Mouse (Mus musculus) heart, embryonic 13.5 days (tissue): ENCODE results near the gene Kiss1r. TPM values are rescaled to one million over a fixed set of nuclear protein-coding genes. Genes with fewer than 3 reads are reported as not detected.

Source experiments
- ATAC-seq: fragments of 200-750 bp; cut with Nextera tagmentation; 2 replicates; pipeline ENCODE4 v1.8.0; 2017; ENCODE audit warnings: moderate TSS enrichment; ENCODE audit not compliant: insufficient number of reproducible peaks, low FRiP score, low TSS enrichment; ENCODE audit errors: extremely low read depth
- H3K27ac ChIP-seq: fragments of 300-500 bp; sonication (generic); replicated peaks from 2 replicates; pipeline ENCODE4 v1.5.1; 2015; ENCODE audit warnings: moderate library complexity, mild to moderate bottlenecking, inconsistent platforms
- H3K27me3 ChIP-seq: fragments of 300-500 bp; sonication (generic); replicated peaks from 2 replicates; pipeline ENCODE4 v1.6.1; 2015; ENCODE audit warnings: mild to moderate bottlenecking, inconsistent platforms
- H3K36me3 ChIP-seq: fragments of 300-500 bp; sonication (generic); 2 replicates; pipeline ENCODE4 v1.6.1; 2015; ENCODE audit warnings: mild to moderate bottlenecking, inconsistent platforms
- H3K4me1 ChIP-seq: fragments of 300-500 bp; sonication (generic); 2 replicates; pipeline ENCODE4 v1.6.1; 2015; ENCODE audit warnings: inconsistent platforms
- H3K4me2 ChIP-seq: fragments of 300-500 bp; sonication (generic); 2 replicates; pipeline ENCODE4 v1.6.1; 2015; ENCODE audit warnings: inconsistent platforms, mild to moderate bottlenecking, moderate library complexity
- H3K4me3 ChIP-seq: fragments of 300-500 bp; sonication (generic); 2 replicates; pipeline ENCODE4 v1.5.1; 2015; ENCODE audit warnings: moderate library complexity, mild to moderate bottlenecking, inconsistent platforms
- H3K9ac ChIP-seq: fragments of 300-500 bp; sonication (generic); 2 replicates; pipeline ENCODE4 v1.6.1; 2015; ENCODE audit warnings: inconsistent platforms, mild to moderate bottlenecking, moderate library complexity
- H3K9me3 ChIP-seq: fragments of 300-500 bp; sonication (generic); 2 replicates; pipeline ENCODE4 v1.6.1; 2016; ENCODE audit warnings: inconsistent platforms
- WGBS: fragments of 180-500 bp; shearing (Covaris S2); methylation state at CpG from one replicate; pipeline ENCODE4 v1.1.7; 2015; ENCODE audit warnings: mixed read lengths; 5-methylcytosine and 5-hydroxymethylcytosine counted together
- polyA plus RNA-seq: library from polyadenylated mRNA; unstranded; fragments of >200 nt; fragmentation: Nextera tagmentation; extraction: Ambion mirVana; gene quantifications from 2 replicates; pipeline ENCODE4 v1.2.1, GENCODE M21; 2015

The Kiss1r gene
- polyA plus RNA-seq, 1 experiment from 2014 or later = 0.67 TPM

GRCm38 (mm10) chr10:79959847-79960601 lies 43.3 kb downstream of the Kiss1r start, which contains the start of gene Wdr18:
Gene Wdr18, plus strand, starts transcription at chr10:79960152.
- H3K27me3 ChIP-seq = no peaks in the 10 kb centered on the region
- H3K36me3 ChIP-seq = peaks cover 39% of the 10 kb centered on the region
- H3K9ac ChIP-seq = peak within 1 kb of the TSS; percentile 92
- peak within 1 kb of the TSS; percentile 77 for H3K27ac ChIP-seq
- H3K9me3 ChIP-seq = no peaks in the 10 kb centered on the region
- peak; percentile 87 for ATAC-seq
- H3K4me3 ChIP-seq = peak within 1 kb of the TSS; percentile 91
- under 1% methylated on average over 61 of the region's 61 CpGs for WGBS
- peak within 1 kb of the TSS; percentile 76 for H3K4me2 ChIP-seq
- peaks cover 17% of the 10 kb centered on the region for H3K4me1 ChIP-seq

GRCm38 (mm10) chr10:79960671-79961294 lies 44.0 kb downstream of the Kiss1r start:
- H3K9ac ChIP-seq = peak overlapping the region; percentile 92
- H3K27me3 ChIP-seq = no peaks in the 10 kb centered on the region
- no peaks in the 10 kb centered on the region for H3K9me3 ChIP-seq
- 13% methylated on average over 10 of the region's 10 CpGs for WGBS
- peaks cover 47% of the 10 kb centered on the region for H3K36me3 ChIP-seq
- peak overlapping the region; percentile 91 for H3K4me3 ChIP-seq
- H3K4me1 ChIP-seq = peaks cover 17% of the 10 kb centered on the region
- peak overlapping the region; percentile 77; the same call in 1 of the 2 replicates for H3K27ac ChIP-seq
- ATAC-seq = no peak
- H3K4me2 ChIP-seq = peak overlapping the region; percentile 76

DNA sequence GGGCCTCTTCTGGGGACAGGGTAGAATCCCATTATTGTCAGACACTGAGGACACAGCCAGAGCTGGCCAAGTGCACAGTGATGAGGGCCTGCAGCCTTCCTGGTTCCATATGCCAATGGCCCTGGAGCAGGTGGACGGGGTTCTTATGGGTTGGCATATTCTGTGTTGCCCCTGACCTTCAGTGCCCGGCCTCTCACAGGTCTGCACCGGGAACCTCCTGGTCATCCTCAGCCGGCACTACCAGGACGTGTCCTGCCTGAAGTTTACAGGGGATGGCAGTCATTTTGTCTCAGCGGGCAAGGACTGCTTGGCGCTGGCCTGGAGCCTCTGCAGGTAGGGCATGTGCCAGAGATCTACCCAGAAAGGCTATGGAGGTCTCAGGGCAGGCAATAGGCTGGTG lies 48.0 kb downstream of the Kiss1r start:
- Histone ChIP-seq H3K27ac (no peak overlapping the region), H3K27me3 (peaks cover 14% of the 10 kb centered on the region), H3K36me3 (peaks cover 72% of the 10 kb centered on the region), H3K4me1 (peaks cover 11% of the 10 kb centered on the region), H3K4me3 (no peak overlapping the region), H3K9me3 (no peaks in the 10 kb centered on the region), H3K4me2 (no peak overlapping the region), H3K9ac (no peak overlapping the region)
- WGBS = 92% methylated on average over 7 of the region's 7 CpGs
- no peak for ATAC-seq

DNA sequence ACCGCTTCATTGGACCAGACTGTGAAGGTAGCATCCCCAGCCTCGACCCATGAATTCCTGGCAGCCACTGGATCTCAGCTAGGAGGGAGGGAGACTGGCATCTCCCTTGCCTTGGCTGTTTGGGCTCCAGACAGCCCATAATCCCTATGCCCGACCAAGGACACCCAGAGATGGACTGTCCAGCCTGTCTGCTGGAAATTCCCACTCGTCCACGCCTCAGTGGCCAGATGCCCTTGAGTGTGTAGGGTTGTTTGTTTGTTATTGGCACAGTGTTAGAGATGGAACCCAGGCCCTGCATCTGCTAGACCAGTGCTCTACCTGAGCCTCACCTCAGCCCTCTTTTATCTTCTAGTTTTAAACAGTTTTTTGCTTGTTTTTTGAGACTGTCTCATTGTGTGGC lies 48.6 kb downstream of the Kiss1r start:
- Histone ChIP-seq H3K27me3 (peaks cover 20% of the 10 kb centered on the region), H3K36me3 (peaks cover 72% of the 10 kb centered on the region), H3K9ac (no peak overlapping the region), H3K4me2 (no peak overlapping the region), H3K9me3 (no peaks in the 10 kb centered on the region), H3K4me3 (no peak overlapping the region), H3K4me1 (peaks cover 11% of the 10 kb centered on the region), H3K27ac (no peak overlapping the region)
- 84% methylated on average over 5 of the region's 5 CpGs for WGBS
- no peak for ATAC-seq

GRCm38 (mm10) chr10:79966886-79967400 lies 50.2 kb downstream of the Kiss1r start:
- Histone ChIP-seq H3K36me3 (peaks cover 64% of the 10 kb centered on the region), H3K27ac (no peak overlapping the region), H3K4me3 (no peak overlapping the region), H3K9me3 (no peaks in the 10 kb centered on the region), H3K4me2 (no peak overlapping the region), H3K4me1 (peaks cover 10% of the 10 kb centered on the region), H3K9ac (no peak overlapping the region), H3K27me3 (peaks cover 36% of the 10 kb centered on the region)
- 90% methylated on average over 5 of the region's 5 CpGs for WGBS
- no peak for ATAC-seq

- ATAC-seq = no peak
- peaks cover 15% of the 10 kb centered on the region for H3K4me1 ChIP-seq
- no peaks in the 10 kb centered on the region for H3K9me3 ChIP-seq
- H3K27ac ChIP-seq = no peak overlapping the region
- H3K4me2 ChIP-seq = no peak overlapping the region
- H3K4me3 ChIP-seq = no peak overlapping the region
- WGBS = 88% methylated on average over 1 of the region's 1 CpGs
- H3K9ac ChIP-seq = no peak overlapping the region
- peaks cover 48% of the 10 kb centered on the region for H3K27me3 ChIP-seq
- peaks cover 51% of the 10 kb centered on the region for H3K36me3 ChIP-seq
These were observed 51.4 kb downstream of the Kiss1r start for GRCm38 (mm10) chr10:79968181-79968580.

DNA sequence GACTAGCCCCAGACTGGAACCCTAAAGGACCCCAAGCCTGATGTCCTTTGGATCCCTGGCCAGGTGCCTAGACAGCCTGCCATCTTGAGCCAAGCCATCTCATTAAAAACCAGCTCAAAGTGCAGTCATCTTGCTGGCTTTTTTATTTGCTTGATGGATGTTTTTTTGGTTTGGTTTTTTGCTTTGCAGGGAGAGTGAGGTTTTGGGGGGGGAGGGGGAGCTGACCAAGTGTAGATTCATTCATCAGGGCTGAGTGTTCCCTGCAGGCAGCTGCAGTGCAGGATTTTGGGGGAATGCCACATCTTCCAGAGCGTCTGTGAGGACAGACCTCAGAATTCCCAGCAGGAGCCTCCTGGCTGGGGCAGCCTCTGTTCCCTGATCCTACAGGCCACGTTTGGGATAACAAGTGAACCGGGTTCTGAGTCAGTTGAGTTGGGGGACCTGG lies 52.4 kb downstream of the Kiss1r start:
- H3K9me3 ChIP-seq = no peaks in the 10 kb centered on the region
- H3K9ac ChIP-seq = no peak overlapping the region
- ATAC-seq = no peak
- H3K27ac ChIP-seq = no peak overlapping the region
- no peak overlapping the region for H3K4me3 ChIP-seq
- 18% methylated on average over 3 of the region's 3 CpGs for WGBS
- H3K4me1 ChIP-seq = peaks cover 15% of the 10 kb centered on the region
- H3K27me3 ChIP-seq = peaks cover 54% of the 10 kb centered on the region
- H3K4me2 ChIP-seq = no peak overlapping the region
- peaks cover 43% of the 10 kb centered on the region for H3K36me3 ChIP-seq

DNA sequence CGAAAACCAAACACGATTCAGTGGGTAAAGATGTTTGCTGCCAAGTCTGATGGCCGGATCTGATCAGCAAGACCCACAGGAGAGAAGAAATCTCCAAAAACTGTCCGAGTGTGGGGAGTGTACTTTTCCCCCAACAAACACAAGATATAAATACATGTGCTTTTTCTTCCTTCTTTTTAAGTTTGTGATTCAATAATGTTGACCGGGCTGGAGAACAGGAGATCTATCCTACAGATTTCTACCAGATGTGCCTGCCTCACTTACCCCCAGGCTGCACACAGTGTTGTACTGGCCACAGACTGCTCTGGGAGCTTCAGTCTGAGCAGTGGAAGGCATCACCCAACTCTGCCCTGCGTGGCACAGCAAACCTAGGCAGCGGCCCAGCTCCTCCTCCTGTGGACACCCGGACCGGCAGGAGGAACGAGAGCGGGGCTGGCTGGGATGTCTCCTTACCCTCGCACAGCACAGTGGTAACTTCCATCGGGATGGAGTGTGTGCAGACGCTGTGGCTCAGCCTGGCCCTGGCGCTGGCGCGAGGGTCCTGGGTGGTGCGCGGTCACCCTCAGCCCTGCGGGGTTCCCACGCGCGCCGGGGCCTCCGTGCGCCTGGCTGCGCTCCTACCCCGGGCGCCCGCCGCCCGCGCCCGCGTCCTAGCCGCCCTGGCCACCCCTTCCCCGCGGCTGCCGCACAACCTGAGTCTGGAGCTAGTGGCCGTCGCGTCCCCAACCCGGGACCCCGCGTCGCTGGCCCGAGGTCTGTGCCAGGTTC lies 53.8 kb downstream of the Kiss1r start, which contains the start of gene Grin3b:
Grin3b (plus strand) TSS at position 301 of the 768 bp plus-strand sequence.
- Histone ChIP-seq H3K36me3 (peaks cover 41% of the 10 kb centered on the region), H3K4me1 (peaks cover 15% of the 10 kb centered on the region), H3K4me2 (peak within 1 kb of the TSS; percentile 75), H3K27me3 (peaks cover 54% of the 10 kb centered on the region), H3K27ac (no peak within 1 kb of the TSS), H3K4me3 (peak within 1 kb of the TSS; percentile 51), H3K9ac (peak within 1 kb of the TSS; percentile 77), H3K9me3 (no peaks in the 10 kb centered on the region)
- ATAC-seq = no peak
- 8% methylated on average over 44 of the region's 47 CpGs for WGBS

- H3K9ac ChIP-seq = peak overlapping the region; percentile 77
- WGBS = 5% methylated on average over 21 of the region's 21 CpGs
- H3K36me3 ChIP-seq = peaks cover 41% of the 10 kb centered on the region
- H3K9me3 ChIP-seq = no peaks in the 10 kb centered on the region
- peak overlapping the region; percentile 51 for H3K4me3 ChIP-seq
- no peak overlapping the region for H3K27ac ChIP-seq
- H3K4me2 ChIP-seq = peak overlapping the region; percentile 75
- H3K4me1 ChIP-seq = peaks cover 15% of the 10 kb centered on the region
- H3K27me3 ChIP-seq = peaks cover 54% of the 10 kb centered on the region
- ATAC-seq = no peak
These were observed 54.4 kb downstream of the Kiss1r start for GRCm38 (mm10) chr10:79971183-79971497.
